Mouse (Mus musculus): Measurements from ENCODE around the gene Khdc1c. TPM values are rescaled to one million over a fixed set of nuclear protein-coding genes. Genes with fewer than 3 reads are reported as not detected.

The Khdc1c gene
- polyA plus RNA-seq, 1 experiment from 2014 or later = not detected

- H3K27ac ChIP-seq = no peak within 1 kb of the TSS
- H3K36me3 ChIP-seq = no peaks in the 10 kb centered on the region
- 60% methylated on average over 2 of the region's 2 CpGs for WGBS (ENCODE audit: insufficient replicate concordance)
- H3K4me2 ChIP-seq = no peak within 1 kb of the TSS
- H3K9me3 ChIP-seq (replicated peaks) = no peaks in the 10 kb centered on the region
- no peaks in the 10 kb centered on the region for H3K27me3 ChIP-seq (replicated peaks)
- H3K9ac ChIP-seq = no peak within 1 kb of the TSS
- no peaks in the 10 kb centered on the region for H3K4me1 ChIP-seq
- no peak for ATAC-seq
- no peak within 1 kb of the TSS for H3K4me3 ChIP-seq
Measured at GRCm38 (mm10) chr1:21349341-21349740, 18.8 kb upstream of the Khdc1c start, which contains the start of gene Khdc1a. Gene Khdc1a (plus strand): TSS chr1:21349641.

- Histone ChIP-seq H3K9ac (no peak within 1 kb of the TSS), H3K27me3 (replicated peaks) (no peaks in the 10 kb centered on the region), H3K27ac (no peak within 1 kb of the TSS), H3K4me2 (no peak within 1 kb of the TSS), H3K4me1 (no peaks in the 10 kb centered on the region), H3K4me3 (no peak within 1 kb of the TSS), H3K9me3 (replicated peaks) (no peaks in the 10 kb centered on the region; the same call in 1 of the 2 replicates), H3K36me3 (no peaks in the 10 kb centered on the region)
- 76% methylated on average over 1 of the region's 1 CpGs for WGBS (ENCODE audit: insufficient replicate concordance)
- no peak for ATAC-seq
Measured at GRCm38 (mm10) chr1:21383256-21383655, 15.1 kb downstream of the Khdc1c start, which contains the start of gene Khdc1b. Gene Khdc1b (plus strand): TSS chr1:21383556.

- Histone ChIP-seq H3K27ac (no peak overlapping the region), H3K4me1 (no peaks in the 10 kb centered on the region), H3K27me3 (replicated peaks) (no peaks in the 10 kb centered on the region), H3K9ac (no peak overlapping the region), H3K9me3 (replicated peaks) (no peaks in the 10 kb centered on the region), H3K4me2 (no peak overlapping the region), H3K36me3 (no peaks in the 10 kb centered on the region), H3K4me3 (no peak overlapping the region)
- 70% methylated on average over 6 of the region's 6 CpGs for WGBS (ENCODE audit: insufficient replicate concordance)
- ATAC-seq = no peak
Measured at GRCm38 (mm10) chr1:21391138-21391671, 23.1 kb downstream of the Khdc1c start.

DNA sequence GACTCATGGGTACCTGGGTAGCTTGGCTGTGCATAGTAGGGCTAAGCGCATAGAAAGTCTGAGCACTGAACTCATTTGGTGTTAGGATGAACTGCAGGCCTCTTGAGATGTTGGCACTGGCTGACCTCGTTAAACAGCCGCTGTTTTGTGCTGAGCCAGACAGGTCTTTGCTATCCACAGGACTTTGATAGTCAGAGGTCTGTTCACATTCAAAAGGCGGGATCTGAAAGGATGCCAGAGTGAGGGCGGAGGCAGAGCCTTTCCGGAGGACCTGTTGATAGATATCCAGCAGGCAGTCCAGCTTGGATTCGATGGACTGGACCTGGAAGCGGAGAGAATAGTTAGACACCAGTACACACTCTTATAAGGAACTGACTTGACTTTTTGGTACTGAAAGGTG, 34.7 kb downstream of the Khdc1c start:
- Histone ChIP-seq H3K27me3 (replicated peaks) (no peaks in the 10 kb centered on the region), H3K9ac (no peak overlapping the region), H3K4me2 (no peak overlapping the region), H3K36me3 (no peaks in the 10 kb centered on the region), H3K9me3 (replicated peaks) (no peaks in the 10 kb centered on the region), H3K4me3 (no peak overlapping the region), H3K27ac (no peak overlapping the region), H3K4me1 (no peaks in the 10 kb centered on the region)
- no peak for ATAC-seq
- WGBS (ENCODE audit: insufficient replicate concordance) = 75% methylated on average over 8 of the region's 8 CpGs

GRCm38 (mm10) chr1:21407266-21407665, 39.1 kb downstream of the Khdc1c start:
- no peaks in the 10 kb centered on the region for H3K4me1 ChIP-seq
- H3K4me2 ChIP-seq = no peak overlapping the region
- no peak for ATAC-seq
- no peaks in the 10 kb centered on the region for H3K9me3 ChIP-seq (replicated peaks)
- WGBS (ENCODE audit: insufficient replicate concordance) = 62% methylated on average over 2 of the region's 2 CpGs
- no peaks in the 10 kb centered on the region for H3K36me3 ChIP-seq
- no peaks in the 10 kb centered on the region for H3K27me3 ChIP-seq (replicated peaks)
- H3K9ac ChIP-seq = no peak overlapping the region
- H3K27ac ChIP-seq = no peak overlapping the region
- no peak overlapping the region for H3K4me3 ChIP-seq

DNA sequence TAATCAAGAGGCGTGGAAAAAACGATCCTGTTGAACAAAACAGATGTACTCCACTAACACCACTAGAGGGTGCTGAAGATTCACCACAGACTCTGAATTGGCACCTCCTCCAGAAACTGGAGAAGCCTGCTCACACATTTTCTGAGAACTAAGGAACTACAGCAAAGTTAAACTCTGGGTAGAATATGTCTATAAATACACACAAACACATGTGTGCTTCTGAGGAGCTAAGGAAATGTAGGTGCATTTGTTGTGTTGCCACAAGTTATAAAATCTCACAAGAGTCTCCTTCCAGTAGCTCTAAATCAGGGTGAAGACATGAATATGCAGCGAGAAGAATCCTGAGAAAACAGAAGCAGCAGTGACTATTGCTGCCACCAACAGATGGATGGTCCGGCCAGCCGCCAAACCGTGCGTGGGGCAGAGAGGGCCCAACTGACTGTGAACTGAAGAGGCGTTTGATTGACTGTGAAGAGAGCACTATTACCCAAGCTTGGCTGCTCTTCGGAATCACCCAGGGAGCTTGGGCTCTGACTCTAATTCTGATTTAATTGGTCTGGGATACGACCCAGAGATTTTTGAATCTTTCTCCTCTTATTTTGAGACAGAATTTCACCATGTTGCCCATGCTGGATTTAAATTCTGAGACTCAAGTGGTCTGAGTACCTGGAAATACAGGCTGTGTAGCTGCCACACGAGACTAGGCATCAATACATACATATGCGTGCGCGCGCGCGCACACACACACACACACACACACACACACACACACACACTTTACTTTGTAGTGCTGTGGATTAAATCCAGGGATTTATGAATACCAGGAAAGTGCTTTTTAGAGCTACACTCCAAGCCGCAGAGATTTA, 43.4 kb downstream of the Khdc1c start:
- Histone ChIP-seq H3K9ac (no peak overlapping the region), H3K27ac (no peak overlapping the region), H3K4me3 (no peak overlapping the region), H3K27me3 (replicated peaks) (no peaks in the 10 kb centered on the region), H3K9me3 (replicated peaks) (no peaks in the 10 kb centered on the region), H3K36me3 (no peaks in the 10 kb centered on the region), H3K4me2 (no peak overlapping the region), H3K4me1 (no peaks in the 10 kb centered on the region)
- WGBS (ENCODE audit: insufficient replicate concordance) = 56% methylated on average over 18 of the region's 18 CpGs
- ATAC-seq = no peak

- 79% methylated on average over 2 of the region's 2 CpGs for WGBS (ENCODE audit: insufficient replicate concordance)
- Histone ChIP-seq H3K27ac (no peak overlapping the region), H3K9ac (no peak overlapping the region), H3K4me2 (no peak overlapping the region), H3K36me3 (no peaks in the 10 kb centered on the region), H3K4me3 (no peak overlapping the region), H3K4me1 (no peaks in the 10 kb centered on the region), H3K9me3 (replicated peaks) (no peaks in the 10 kb centered on the region), H3K27me3 (replicated peaks) (no peaks in the 10 kb centered on the region)
- no peak for ATAC-seq
Measured at GRCm38 (mm10) chr1:21412197-21412555, 44.0 kb downstream of the Khdc1c start.

- ATAC-seq = no peak
- H3K36me3 ChIP-seq = no peaks in the 10 kb centered on the region
- no peak overlapping the region for H3K9ac ChIP-seq
- H3K9me3 ChIP-seq (replicated peaks) = no peaks in the 10 kb centered on the region
- no peak overlapping the region for H3K27ac ChIP-seq
- H3K4me3 ChIP-seq = no peak overlapping the region
- no peak overlapping the region for H3K4me2 ChIP-seq
- H3K4me1 ChIP-seq = no peaks in the 10 kb centered on the region
- no peaks in the 10 kb centered on the region for H3K27me3 ChIP-seq (replicated peaks)
Measured at GRCm38 (mm10) chr1:21419370-21419769, 51.2 kb downstream of the Khdc1c start.

Other genes with a start within 250 kb of the Khdc1c start
- gene Tmem14a, start 149.8 kb upstream of the Khdc1c start, polyA plus RNA-seq (2016; fragmentation: Nextera tagmentation; extraction: Ambion mirVana) = 4.2 and 4.9 TPM in 2 replicates
- 5.4 and 5.6 TPM in 2 replicates for gene Gsta3, start 127.7 kb upstream of the Khdc1c start, polyA plus RNA-seq (2016; fragmentation: Nextera tagmentation; extraction: Ambion mirVana)
- not detected in 2 replicates for gene Khdc1a, start 18.7 kb upstream of the Khdc1c start, polyA plus RNA-seq (2016; fragmentation: Nextera tagmentation; extraction: Ambion mirVana)
- gene Khdc1b, start 15.2 kb downstream of the Khdc1c start, polyA plus RNA-seq (2016; fragmentation: Nextera tagmentation; extraction: Ambion mirVana) = not detected in 2 replicates